Mouse (Mus musculus) hindbrain, embryonic 13.5 days (tissue): Measurements from ENCODE around the gene Mpl. TPM values are rescaled to one million over a fixed set of nuclear protein-coding genes. Genes with fewer than 3 reads are reported as not detected.

ENCODE experiments used
- ATAC-seq: fragments of 200-750 bp; cut with Nextera tagmentation; 2 replicates; pipeline ENCODE4 v1.8.0; 2017; ENCODE audit warnings: moderate TSS enrichment; ENCODE audit not compliant: low FRiP score
- H3K27ac ChIP-seq: fragments of 300-500 bp; sonication (generic); 2 replicates; pipeline ENCODE4 v1.5.1; 2015; ENCODE audit warnings: inconsistent platforms, mild to moderate bottlenecking, moderate library complexity
- H3K27me3 ChIP-seq: fragments of 300-500 bp; sonication (generic); 2 replicates; pipeline ENCODE4 v1.6.1; 2015; ENCODE audit warnings: mild to moderate bottlenecking, inconsistent platforms
- H3K36me3 ChIP-seq: fragments of 300-500 bp; sonication (generic); 2 replicates; pipeline ENCODE4 v1.6.1; 2015; ENCODE audit warnings: mild to moderate bottlenecking, inconsistent platforms
- H3K4me1 ChIP-seq: fragments of 300-500 bp; sonication (generic); replicated peaks from 2 replicates; pipeline ENCODE4 v1.6.1; 2015; ENCODE audit warnings: inconsistent platforms
- H3K4me2 ChIP-seq: fragments of 300-500 bp; sonication (generic); 2 replicates; pipeline ENCODE4 v1.6.1; 2015; ENCODE audit warnings: inconsistent platforms, mild to moderate bottlenecking, moderate library complexity
- H3K4me3 ChIP-seq: fragments of 300-500 bp; sonication (generic); 2 replicates; pipeline ENCODE4 v1.5.1; 2015; ENCODE audit warnings: mild to moderate bottlenecking, inconsistent platforms
- H3K9ac ChIP-seq: fragments of 300-500 bp; sonication (generic); 2 replicates; pipeline ENCODE4 v1.6.1; 2015; ENCODE audit warnings: mild to moderate bottlenecking, inconsistent platforms
- H3K9me3 ChIP-seq: fragments of 300-500 bp; sonication (generic); 2 replicates; pipeline ENCODE4 v1.6.1; 2016; ENCODE audit warnings: inconsistent platforms
- WGBS: fragments of 180-500 bp; shearing (Covaris S2); methylation state at CpG from one replicate; pipeline ENCODE4 v1.1.7; 2015; 5-methylcytosine and 5-hydroxymethylcytosine counted together
- polyA plus RNA-seq: library from polyadenylated mRNA; unstranded; fragments of >200 nt; fragmentation: Nextera tagmentation; extraction: Ambion mirVana; gene quantifications from 2 replicates; pipeline ENCODE4 v1.2.1, GENCODE M21; 2015

Gene Mpl
- polyA plus RNA-seq, 1 experiment from 2014 or later, result 0.26 TPM

GRCm38 (mm10) chr4:118445781-118446414, 11.4 kb downstream of the Mpl start:
- WGBS, result 16% methylated on average over 18 of the region's 18 CpGs
- H3K36me3 ChIP-seq, result no peaks in the 10 kb centered on the region
- peak overlapping the region; percentile 80 for H3K4me2 ChIP-seq
- ATAC-seq, result peak; percentile 76
- H3K4me3 ChIP-seq, result peak overlapping the region; percentile 45
- H3K4me1 ChIP-seq, result peaks cover 19% of the 10 kb centered on the region
- no peaks in the 10 kb centered on the region for H3K9me3 ChIP-seq
- H3K27ac ChIP-seq, result peak overlapping the region; percentile 48; the same call in 1 of the 2 replicates
- H3K27me3 ChIP-seq, result peaks cover 33% of the 10 kb centered on the region
- peak overlapping the region; percentile 69 for H3K9ac ChIP-seq

GRCm38 (mm10) chr4:118445088-118445487, 12.2 kb downstream of the Mpl start:
- no peak overlapping the region for H3K4me2 ChIP-seq
- 87% methylated on average over 10 of the region's 10 CpGs for WGBS
- H3K4me1 ChIP-seq, result peaks cover 19% of the 10 kb centered on the region
- no peak overlapping the region for H3K4me3 ChIP-seq
- H3K36me3 ChIP-seq, result no peaks in the 10 kb centered on the region
- H3K9ac ChIP-seq, result no peak overlapping the region
- no peaks in the 10 kb centered on the region for H3K9me3 ChIP-seq
- peaks cover 29% of the 10 kb centered on the region for H3K27me3 ChIP-seq
- H3K27ac ChIP-seq, result no peak overlapping the region
- no peak for ATAC-seq

DNA sequence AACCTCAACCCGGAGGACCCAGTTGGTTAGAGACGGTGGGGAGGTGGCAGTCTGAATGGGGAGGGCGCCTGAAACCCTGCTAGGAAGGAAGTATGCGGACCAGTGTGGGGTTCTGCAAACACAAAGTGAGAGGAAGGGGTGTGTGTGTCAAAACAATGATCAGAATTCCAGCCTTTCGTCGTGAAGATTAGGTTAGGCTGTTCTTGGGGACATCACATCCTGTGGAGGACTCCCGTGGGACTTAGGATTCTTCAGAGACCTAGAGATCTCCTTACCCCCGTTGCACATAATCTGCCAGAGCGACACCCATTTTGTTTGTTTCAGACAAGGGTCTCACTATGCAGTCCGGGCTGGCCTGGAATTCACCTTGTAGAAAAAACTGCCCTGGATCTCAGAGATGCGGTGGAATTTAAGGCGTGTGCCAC, 19.5 kb downstream of the Mpl start:
- Histone ChIP-seq H3K9ac (peak overlapping the region; percentile 77), H3K9me3 (no peaks in the 10 kb centered on the region), H3K4me1 (peaks cover 34% of the 10 kb centered on the region), H3K27ac (peak overlapping the region; percentile 88), H3K4me2 (peak overlapping the region; percentile 97), H3K36me3 (peaks cover 11% of the 10 kb centered on the region), H3K4me3 (peak overlapping the region; percentile 51), H3K27me3 (0 out of 2 replicates have a peak, but pooled peaks cover 4% of the 10 kb centered on the region)
- 11% methylated on average over 12 of the region's 12 CpGs for WGBS
- ATAC-seq, result peak; percentile 59

DNA sequence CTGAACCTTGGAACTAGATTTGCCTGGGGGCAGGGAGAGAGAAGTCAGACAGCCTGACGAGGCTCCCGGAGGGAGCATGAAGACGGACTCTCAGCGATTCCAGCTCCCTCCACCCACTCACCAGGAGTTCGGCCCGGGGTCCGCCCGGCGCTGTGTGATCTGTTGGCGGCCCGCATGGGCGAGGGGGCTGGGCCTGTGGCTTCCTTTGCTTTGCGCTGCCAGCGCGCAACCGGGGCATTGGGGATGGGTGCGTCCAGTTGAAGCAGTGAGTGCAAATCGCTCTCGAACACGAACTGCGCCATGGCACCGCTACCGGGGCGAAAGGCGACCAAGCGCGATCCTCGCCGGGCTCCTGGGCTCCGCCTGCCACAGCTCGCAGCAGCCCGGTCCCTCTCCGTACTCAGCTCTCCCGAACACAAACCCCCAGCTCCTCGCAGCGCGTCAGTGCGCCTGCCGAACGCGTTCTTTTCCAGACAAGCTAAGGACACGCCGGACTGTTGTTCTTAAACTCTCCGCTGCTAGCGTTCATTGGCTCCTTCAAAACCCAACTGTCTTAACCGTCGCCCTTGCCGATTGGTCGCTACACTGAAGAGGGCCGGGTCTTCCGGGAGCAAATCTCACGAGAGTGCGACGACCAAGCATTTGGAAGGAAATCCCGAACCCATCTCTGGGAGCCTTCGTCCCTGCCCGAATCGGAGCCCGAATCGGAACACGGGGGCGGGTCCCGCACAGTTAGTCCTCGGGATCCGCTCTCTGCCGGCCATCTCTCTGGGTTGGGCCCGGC, 20.3 kb downstream of the Mpl start, which contains the start of gene Cdc20:
Gene Cdc20 (minus strand): TSS at position 533 of the 784 bp plus-strand sequence.
- WGBS, result under 1% methylated on average over 67 of the region's 67 CpGs
- Histone ChIP-seq H3K4me2 (peak within 1 kb of the TSS; percentile 97), H3K9me3 (no peaks in the 10 kb centered on the region), H3K4me3 (peak within 1 kb of the TSS; percentile 51), H3K36me3 (peaks cover 19% of the 10 kb centered on the region), H3K27me3 (no peaks in the 10 kb centered on the region), H3K9ac (peak within 1 kb of the TSS; percentile 77), H3K4me1 (peaks cover 34% of the 10 kb centered on the region), H3K27ac (peak within 1 kb of the TSS; percentile 88)
- peak; percentile 95 for ATAC-seq

DNA sequence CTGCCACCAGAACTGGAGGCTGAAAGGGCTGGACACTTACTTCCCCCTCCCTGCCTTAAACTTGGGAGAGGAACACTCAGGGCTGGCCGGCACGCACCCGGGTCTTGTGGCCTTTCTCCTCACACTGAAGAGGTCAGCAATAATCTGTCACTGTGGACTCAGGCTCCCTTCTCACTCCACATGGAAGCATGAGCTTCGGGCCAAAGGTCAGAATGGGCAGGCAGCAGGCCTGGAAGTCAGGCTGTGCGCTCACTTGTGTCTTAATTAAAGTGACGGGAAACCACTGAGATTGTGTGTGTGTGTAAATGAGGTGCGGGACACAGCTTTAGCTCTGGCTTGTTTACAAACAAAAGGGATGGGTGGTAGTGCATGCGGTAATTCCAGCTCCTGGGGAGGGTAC, 25.0 kb downstream of the Mpl start:
- 48% methylated on average over 8 of the region's 8 CpGs for WGBS
- Histone ChIP-seq H3K9me3 (no peaks in the 10 kb centered on the region), H3K27me3 (no peaks in the 10 kb centered on the region), H3K36me3 (peaks cover 35% of the 10 kb centered on the region), H3K9ac (no peak overlapping the region; the same call in 1 of the 2 replicates), H3K4me3 (no peak overlapping the region), H3K27ac (no peak overlapping the region), H3K4me2 (no peak overlapping the region), H3K4me1 (peaks cover 55% of the 10 kb centered on the region)
- no peak for ATAC-seq

DNA sequence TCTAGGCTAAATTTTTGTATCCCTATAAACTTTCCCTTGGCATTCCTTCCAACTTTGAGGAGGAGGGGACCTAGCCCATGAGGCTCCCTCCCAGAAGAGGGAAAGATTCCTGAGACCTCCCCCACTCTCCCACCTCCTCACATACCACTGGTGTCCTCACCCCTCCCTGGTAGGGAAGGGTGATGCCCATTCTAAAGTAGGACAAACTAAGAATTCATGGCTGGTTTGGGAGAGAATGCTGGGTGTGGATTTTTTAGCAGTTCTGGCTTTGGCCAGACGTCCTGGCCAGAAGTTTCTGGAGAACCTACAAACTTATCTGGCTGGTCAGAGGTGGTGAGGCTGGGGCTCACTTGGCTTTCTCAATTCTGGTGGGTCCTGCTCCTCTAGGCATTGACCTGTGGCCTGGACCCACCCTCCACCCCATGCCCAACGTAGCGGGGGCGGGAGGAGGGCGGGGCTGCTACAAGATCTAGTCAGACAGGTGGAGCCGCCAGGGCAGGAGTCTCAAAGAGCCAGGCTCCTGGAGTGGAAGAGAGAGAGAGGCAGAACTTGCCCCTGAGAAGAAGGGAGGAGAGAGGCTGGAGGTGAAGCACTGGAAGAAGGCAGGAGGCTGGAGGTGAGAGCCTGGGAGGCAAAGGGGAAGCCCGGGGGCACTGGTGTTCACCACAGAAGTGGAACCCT, 28.0 kb downstream of the Mpl start:
- Histone ChIP-seq H3K9me3 (no peaks in the 10 kb centered on the region), H3K9ac (peak overlapping the region; percentile 80; the same call in 1 of the 2 replicates), H3K4me2 (peak overlapping the region; percentile 79; the same call in 1 of the 2 replicates), H3K4me1 (peaks cover 34% of the 10 kb centered on the region), H3K4me3 (no peak overlapping the region), H3K36me3 (peaks cover 34% of the 10 kb centered on the region), H3K27me3 (no peaks in the 10 kb centered on the region), H3K27ac (no peak overlapping the region)
- 67% methylated on average over 7 of the region's 7 CpGs for WGBS
- ATAC-seq, result no peak

DNA sequence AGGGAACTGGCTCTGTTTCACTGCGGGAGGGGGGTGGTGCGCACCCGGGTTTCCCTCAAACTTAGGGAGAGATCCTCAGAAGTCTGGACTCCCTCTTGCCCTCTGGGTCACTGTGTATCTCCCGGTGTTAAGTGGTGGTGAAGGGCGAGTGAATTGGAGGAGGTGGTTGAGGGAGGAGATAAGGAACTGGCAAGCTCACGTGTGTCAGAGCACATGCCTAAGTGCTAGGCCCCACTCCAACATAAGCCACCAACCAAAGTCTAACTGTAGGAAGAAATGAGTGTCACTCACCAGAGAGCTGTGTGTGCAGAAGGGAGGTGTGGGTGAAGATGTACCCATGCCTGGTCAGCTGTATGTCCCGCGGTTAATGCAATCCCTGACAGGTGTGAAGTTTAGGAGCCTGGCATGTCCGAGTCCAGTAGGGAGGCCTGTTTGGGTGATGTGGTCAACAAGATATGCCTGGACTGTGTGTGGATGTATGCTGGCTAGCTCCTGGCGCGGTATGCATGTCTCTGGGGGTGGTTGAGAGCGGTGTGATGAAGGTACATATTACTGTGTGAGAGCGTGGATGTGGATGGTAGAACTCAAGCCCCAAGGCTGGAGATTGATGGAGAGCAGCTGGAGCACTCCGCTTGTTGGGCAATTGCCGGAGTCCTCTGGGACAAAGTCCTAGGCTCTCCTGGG, 28.6 kb downstream of the Mpl start:
- Histone ChIP-seq H3K27ac (peak overlapping the region; percentile 73), H3K27me3 (no peaks in the 10 kb centered on the region), H3K4me2 (peak overlapping the region; percentile 79), H3K9ac (peak overlapping the region; percentile 80), H3K4me3 (peak overlapping the region; percentile 53), H3K9me3 (no peaks in the 10 kb centered on the region), H3K36me3 (peaks cover 32% of the 10 kb centered on the region), H3K4me1 (peaks cover 34% of the 10 kb centered on the region)
- ATAC-seq, result peak; percentile 30
- 48% methylated on average over 15 of the region's 15 CpGs for WGBS

- under 1% methylated on average over 30 of the region's 31 CpGs for WGBS
- peaks cover 27% of the 10 kb centered on the region for H3K36me3 ChIP-seq
- peaks cover 34% of the 10 kb centered on the region for H3K4me1 ChIP-seq
- no peaks in the 10 kb centered on the region for H3K27me3 ChIP-seq
- H3K4me2 ChIP-seq, result peak within 1 kb of the TSS; percentile 79
- peak within 1 kb of the TSS; percentile 80 for H3K9ac ChIP-seq
- H3K4me3 ChIP-seq, result peak within 1 kb of the TSS; percentile 53
- peak within 1 kb of the TSS; percentile 73 for H3K27ac ChIP-seq
- ATAC-seq, result peak; percentile 92
- H3K9me3 ChIP-seq, result no peaks in the 10 kb centered on the region
Observed at GRCm38 (mm10) chr4:118427768-118428451, 29.4 kb downstream of the Mpl start, which contains the start of gene Elovl1. TSS of gene Elovl1 (plus strand) at chr4:118428093.

DNA sequence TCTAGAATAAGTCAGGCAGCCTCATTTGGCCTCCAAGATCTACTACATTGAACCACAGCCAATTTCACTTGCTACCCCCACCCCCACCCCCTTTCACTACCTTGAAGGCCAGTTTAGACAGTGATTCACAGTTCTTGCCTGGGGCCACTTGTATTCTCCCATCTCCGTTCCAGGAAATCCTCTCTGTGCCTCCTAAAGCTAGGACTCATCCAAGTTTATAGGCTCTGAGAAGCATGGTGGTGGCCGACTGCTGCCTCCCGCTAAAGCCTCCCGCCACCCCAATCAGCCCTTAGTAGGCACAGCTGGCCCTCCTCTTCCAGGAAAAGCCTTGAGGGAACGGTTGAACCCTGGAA, 29.9 kb downstream of the Mpl start:
- Histone ChIP-seq H3K27ac (peak overlapping the region; percentile 73), H3K9ac (peak overlapping the region; percentile 80), H3K36me3 (peaks cover 26% of the 10 kb centered on the region), H3K4me1 (peaks cover 34% of the 10 kb centered on the region), H3K4me3 (peak overlapping the region; percentile 53), H3K27me3 (no peaks in the 10 kb centered on the region), H3K9me3 (no peaks in the 10 kb centered on the region), H3K4me2 (peak overlapping the region; percentile 79)
- WGBS, result 3% methylated on average over 5 of the region's 5 CpGs
- no peak; the same call in 1 of the 2 replicates for ATAC-seq

DNA sequence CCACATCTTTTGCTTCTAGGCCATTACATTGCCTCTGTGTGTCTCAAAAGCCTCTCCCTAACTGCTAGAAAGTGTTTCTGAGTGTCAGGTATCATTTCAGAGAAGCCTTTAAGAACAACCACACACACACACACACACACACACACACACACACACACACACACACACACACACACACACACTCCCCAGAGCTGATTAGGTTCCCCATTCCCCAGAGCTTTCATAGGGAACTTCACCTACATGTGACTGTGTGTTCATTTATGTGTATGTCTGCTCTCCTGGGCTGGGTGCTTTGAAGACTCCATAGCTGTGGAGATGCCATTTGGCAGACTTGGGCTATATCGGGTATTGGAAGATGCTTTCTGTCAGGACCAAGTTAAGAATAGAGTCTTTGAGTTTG, 31.9 kb downstream of the Mpl start:
- no peak overlapping the region for H3K4me3 ChIP-seq
- no peak overlapping the region for H3K9ac ChIP-seq
- 97% methylated on average over 1 of the region's 1 CpGs for WGBS
- peaks cover 25% of the 10 kb centered on the region for H3K36me3 ChIP-seq
- H3K27ac ChIP-seq, result no peak overlapping the region
- no peak overlapping the region for H3K4me2 ChIP-seq
- H3K27me3 ChIP-seq, result no peaks in the 10 kb centered on the region
- no peaks in the 10 kb centered on the region for H3K9me3 ChIP-seq
- H3K4me1 ChIP-seq, result peaks cover 34% of the 10 kb centered on the region
- no peak for ATAC-seq

GRCm38 (mm10) chr4:118424541-118425160, 32.7 kb downstream of the Mpl start:
- H3K4me2 ChIP-seq, result no peak overlapping the region
- no peak for ATAC-seq
- WGBS, result 85% methylated on average over 4 of the region's 4 CpGs
- H3K27me3 ChIP-seq, result no peaks in the 10 kb centered on the region
- no peak overlapping the region for H3K27ac ChIP-seq
- no peak overlapping the region for H3K4me3 ChIP-seq
- H3K36me3 ChIP-seq, result peaks cover 32% of the 10 kb centered on the region
- peaks cover 28% of the 10 kb centered on the region for H3K4me1 ChIP-seq
- no peaks in the 10 kb centered on the region for H3K9me3 ChIP-seq
- H3K9ac ChIP-seq, result no peak overlapping the region
